Comparison of ENCODE assay signal across 9 mouse cellular contexts in the genomic region with DNA sequence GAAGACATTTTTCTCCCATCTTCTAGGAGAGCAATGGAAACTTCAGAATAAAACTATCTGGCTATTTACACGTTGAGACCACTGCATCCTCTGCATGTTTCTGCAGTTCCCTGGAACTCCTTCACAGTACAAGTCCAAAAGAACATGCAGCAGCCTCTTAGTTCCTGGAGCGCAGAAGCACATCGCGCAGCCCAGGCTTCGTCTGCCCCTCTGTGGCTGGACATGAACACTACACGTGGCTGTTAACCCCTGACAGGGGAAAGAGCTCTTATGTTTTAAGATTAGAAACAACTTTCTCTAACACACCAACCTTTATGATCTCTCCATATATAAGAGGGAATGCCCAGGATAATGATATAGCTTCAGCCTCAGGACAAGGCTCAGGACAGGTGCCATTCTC.
DNase-seq lines count a peak whose midpoint lies in the region; ATAC-seq lines count a peak whose summit lies in the region.
"Had no signal": no experiment of that assay in that cellular context is flagged by ENCODE, and none has a peak within 500 bp of the region (broad histone marks: within the 10 kb centered on the region; RNA-seq: fewer than 3 reads in every experiment).

No protein-coding gene starts in this region.

- no peaks in the 10 kb centered on the region for H3K4me1 ChIP-seq in intestine, embryonic 14.5 days (replicated peaks; ENCODE audit: control insufficient read depth, insufficient read depth, low read length)
- no peaks in the 10 kb centered on the region for H3K4me1 ChIP-seq in intestine, embryonic 16.5 days (ENCODE audit: control insufficient read depth, insufficient read depth, low read length)
- no peaks in the 10 kb centered on the region for H3K4me1 ChIP-seq in embryonic facial prominence, embryonic 14.5 days (ENCODE audit: control insufficient read depth, insufficient read depth, low read length)
- no peaks in the 10 kb centered on the region for H3K4me1 ChIP-seq in neural tube, embryonic 11.5 days (ENCODE audit: control insufficient read depth, insufficient read depth, low read length)

- no peaks in the 10 kb centered on the region for H3K9me3 ChIP-seq in intestine, embryonic 14.5 days (ENCODE audit: control insufficient read depth, low read length)
- H3K9me3 ChIP-seq in intestine, embryonic 16.5 days (ENCODE audit: control insufficient read depth, low read length), result no peaks in the 10 kb centered on the region
- H3K9me3 ChIP-seq in embryonic facial prominence, embryonic 14.5 days (ENCODE audit: control insufficient read depth, low read length), result no peaks in the 10 kb centered on the region
- no peaks in the 10 kb centered on the region for H3K9me3 ChIP-seq in neural tube, embryonic 11.5 days (ENCODE audit: control insufficient read depth, low read length)
- H3K9me3 ChIP-seq: G1E had no signal

- peak; percentile 59 for DNase-seq in intestine, embryonic 14.5 days (ENCODE audit: low spot score)
- DNase-seq in ZHBTc4 (ENCODE audit: low read depth, low spot score), result peak; percentile 7
- DNase-seq in embryonic facial prominence, embryonic 14.5 days (ENCODE audit: low spot score), result peak; percentile 66
- DNase-seq in kidney, postnatal 4 days, result peak; percentile 48 to 53
- peak; percentile 30 for DNase-seq in neural tube, embryonic 11.5 days (ENCODE audit: low spot score)
- DNase-seq in thymus, postnatal 14 days, result no peak
- no peak for DNase-seq in T-cell, adult 2 months (ENCODE audit: low spot score)

- H3K4me3 ChIP-seq in intestine, embryonic 14.5 days (ENCODE audit: low read depth, low read length), result no peak overlapping the region
- H3K4me3 ChIP-seq in intestine, embryonic 16.5 days (ENCODE audit: low read length), result no peak overlapping the region
- no peak overlapping the region for H3K4me3 ChIP-seq in embryonic facial prominence, embryonic 14.5 days (ENCODE audit: low read depth, low read length)
- no peak overlapping the region for H3K4me3 ChIP-seq in neural tube, embryonic 11.5 days (ENCODE audit: low read depth, low read length)

- H3K36me3 ChIP-seq in intestine, embryonic 14.5 days (ENCODE audit: control insufficient read depth, insufficient read depth, low read length), result no peaks in the 10 kb centered on the region
- H3K36me3 ChIP-seq in intestine, embryonic 16.5 days (ENCODE audit: control insufficient read depth, insufficient read depth, low read length), result no peaks in the 10 kb centered on the region
- H3K36me3 ChIP-seq in embryonic facial prominence, embryonic 14.5 days (ENCODE audit: control insufficient read depth, insufficient read depth, low read length), result no peaks in the 10 kb centered on the region
- no peaks in the 10 kb centered on the region for H3K36me3 ChIP-seq in neural tube, embryonic 11.5 days (ENCODE audit: control insufficient read depth, insufficient read depth, low read length)
- H3K36me3 ChIP-seq: G1E had no signal

- H3K4me2 ChIP-seq in intestine, embryonic 14.5 days (ENCODE audit: low read length), result no peak overlapping the region
- no peak overlapping the region for H3K4me2 ChIP-seq in intestine, embryonic 16.5 days (ENCODE audit: low read depth, low read length)
- H3K4me2 ChIP-seq in embryonic facial prominence, embryonic 14.5 days (ENCODE audit: low read depth, low read length), result no peak overlapping the region
- H3K4me2 ChIP-seq in neural tube, embryonic 11.5 days (ENCODE audit: low read depth), result no peak overlapping the region

- ATAC-seq in intestine, embryonic 14.5 days (replicated peaks; ENCODE audit: low FRiP score, low TSS enrichment, low read depth), result 0 out of 2 replicates have a peak, but pooled peaks have one; percentile 62
- no peak for ATAC-seq in intestine, embryonic 16.5 days
- ATAC-seq in embryonic facial prominence, embryonic 14.5 days (ENCODE audit: low read depth), result peak; percentile 84
- peak; percentile 68; the same call in 1 of the 2 replicates for ATAC-seq in neural tube, embryonic 11.5 days (ENCODE audit: insufficient read depth, low FRiP score, low TSS enrichment)

- WGBS in intestine, embryonic 14.5 days, result 27% methylated on average over 6 of the region's 6 CpGs
- 24% methylated on average over 6 of the region's 6 CpGs for WGBS in intestine, embryonic 16.5 days
- 21% methylated on average over 6 of the region's 6 CpGs for WGBS in embryonic facial prominence, embryonic 14.5 days
- WGBS in neural tube, embryonic 11.5 days, result 42% methylated on average over 6 of the region's 6 CpGs

- H3K27ac ChIP-seq in intestine, embryonic 14.5 days (ENCODE audit: low read depth), result no peak overlapping the region
- H3K27ac ChIP-seq in intestine, embryonic 16.5 days (ENCODE audit: low read length), result no peak overlapping the region
- no peak overlapping the region for H3K27ac ChIP-seq in embryonic facial prominence, embryonic 14.5 days (replicated peaks; ENCODE audit: low read depth, low read length)
- no peak overlapping the region for H3K27ac ChIP-seq in neural tube, embryonic 11.5 days (ENCODE audit: low read depth, low read length)

- no peaks in the 10 kb centered on the region for H3K27me3 ChIP-seq in intestine, embryonic 14.5 days (replicated peaks; ENCODE audit: control insufficient read depth, insufficient read depth, low read length)
- H3K27me3 ChIP-seq in intestine, embryonic 16.5 days (replicated peaks; ENCODE audit: control insufficient read depth, insufficient read depth, low read length), result no peaks in the 10 kb centered on the region
- H3K27me3 ChIP-seq in embryonic facial prominence, embryonic 14.5 days (replicated peaks; ENCODE audit: control insufficient read depth, insufficient read depth, low read length), result no peaks in the 10 kb centered on the region
- no peaks in the 10 kb centered on the region for H3K27me3 ChIP-seq in neural tube, embryonic 11.5 days (ENCODE audit: control insufficient read depth, insufficient read depth, low read length)

- no peak overlapping the region for H3K9ac ChIP-seq in intestine, embryonic 14.5 days (ENCODE audit: low read length)
- H3K9ac ChIP-seq in intestine, embryonic 16.5 days (ENCODE audit: low read depth, low read length), result no peak overlapping the region
- no peak overlapping the region for H3K9ac ChIP-seq in embryonic facial prominence, embryonic 14.5 days (ENCODE audit: low read depth, low read length)
- no peak overlapping the region for H3K9ac ChIP-seq in neural tube, embryonic 11.5 days (ENCODE audit: low read length)

Comparison
In these comparisons a context has a peak if more than half of its experiments do, and no peak if none do; other contexts are left out.
1. DNase-seq: peak in intestine, embryonic 14.5 days (single experiment), ZHBTc4 (single experiment), embryonic facial prominence, embryonic 14.5 days (single experiment), kidney, postnatal 4 days (2 of 2) and neural tube, embryonic 11.5 days (single experiment); none in thymus, postnatal 14 days (single experiment) and T-cell, adult 2 months (single experiment).